Mouse (Mus musculus) myocyte (in vitro differentiated cells): Measurements from ENCODE around the gene Gstt1. TPM values are rescaled to one million over a fixed set of nuclear protein-coding genes. Genes with fewer than 3 reads are reported as not detected.
"Not testable (repeated sequence)": the region's sequence is repeated elsewhere in the genome, so short reads cannot be mapped to it uniquely, and the experiment has no call there.

ENCODE experiments used
- H3K27me3 ChIP-seq: one replicate; pipeline ENCODE4 v1.6.1; 2011; ENCODE audit not compliant: control insufficient read depth, insufficient read depth, insufficient read length
- H3K36me3 ChIP-seq: one replicate; pipeline ENCODE4 v1.6.1; 2011; ENCODE audit not compliant: control insufficient read depth, insufficient read depth
- H3K4me2 ChIP-seq: one replicate; pipeline ENCODE4 v1.6.1; 2011; ENCODE audit warnings: low read depth, control low read depth
- H3K4me3 ChIP-seq: one replicate; pipeline ENCODE4 v1.5.1; 2011; ENCODE audit warnings: mild to moderate bottlenecking, control low read depth, moderate library complexity
- H3K79me2 ChIP-seq: one replicate; pipeline ENCODE4 v1.6.1; 2011; ENCODE audit not compliant: control insufficient read depth, insufficient read depth
- H3ac ChIP-seq: one replicate; pipeline ENCODE4 v1.6.1; 2011; ENCODE audit not compliant: control insufficient read depth, insufficient read length
- CEBPB ChIP-seq: IDR thresholded peaks from 2 replicates; pipeline ENCODE4 v1.6.1; 2011; ENCODE audit warnings: mild to moderate bottlenecking, moderate library complexity; ENCODE audit not compliant: poor library complexity, insufficient read depth, severe bottlenecking
- E2F4 ChIP-seq: IDR thresholded peaks from one replicate; pipeline ENCODE4 v1.6.1; 2011; ENCODE audit warnings: mild to moderate bottlenecking, control low read depth, moderate library complexity; ENCODE audit not compliant: insufficient read depth
- MAX ChIP-seq: IDR thresholded peaks from one replicate; pipeline ENCODE4 v1.6.1; 2011; ENCODE audit warnings: low read depth, mild to moderate bottlenecking, control low read depth
- MYOD1 ChIP-seq, 3 experiments: IDR thresholded peaks; one replicate each; pipeline ENCODE4 v1.6.1; 2011; ENCODE audit warnings: control low read depth in 2 of 3, low read depth in 2 of 3, mild to moderate bottlenecking in 2 of 3, moderate library complexity in 1 of 3; ENCODE audit not compliant: insufficient read length in 2 of 3, control insufficient read depth in 1 of 3
- MYOG ChIP-seq, 3 experiments: IDR thresholded peaks; one replicate each; pipeline ENCODE4 v1.6.1; 2011; ENCODE audit warnings: control low read depth in 2 of 3, low read depth in 2 of 3, mild to moderate bottlenecking in 2 of 3; ENCODE audit not compliant: insufficient read length in 2 of 3, control insufficient read depth in 1 of 3, insufficient read depth in 1 of 3
- POLR2A ChIP-seq: IDR thresholded peaks from one replicate; pipeline ENCODE4 v1.6.1; 2011; ENCODE audit warnings: low read depth, mild to moderate bottlenecking, control low read depth, moderate library complexity; ENCODE audit not compliant: insufficient read length
- POLR2AphosphoS2 ChIP-seq: IDR thresholded peaks from one replicate; pipeline ENCODE4 v1.6.1; 2011; ENCODE audit warnings: low read depth, control low read depth; ENCODE audit not compliant: insufficient read length
- REST ChIP-seq: IDR thresholded peaks from one replicate; pipeline ENCODE4 v1.6.1; 2011; ENCODE audit warnings: mild to moderate bottlenecking, control low read depth, moderate library complexity; ENCODE audit not compliant: insufficient read depth, insufficient read length
- SRF ChIP-seq: IDR thresholded peaks from one replicate; pipeline ENCODE4 v1.6.1; 2011; ENCODE audit warnings: low read depth; ENCODE audit not compliant: control insufficient read depth, insufficient read length
- TCF12 ChIP-seq: IDR thresholded peaks from one replicate; pipeline ENCODE4 v1.6.1; 2011; ENCODE audit warnings: mild to moderate bottlenecking, control low read depth; ENCODE audit not compliant: poor library complexity, insufficient read depth, severe bottlenecking
- TCF3 ChIP-seq: IDR thresholded peaks from one replicate; pipeline ENCODE4 v1.6.1; 2011; ENCODE audit warnings: low read depth, control low read depth; ENCODE audit not compliant: insufficient read length
- USF1 ChIP-seq: IDR thresholded peaks from one replicate; pipeline ENCODE4 v1.6.1; 2011; ENCODE audit warnings: low read depth, mild to moderate bottlenecking, control low read depth, moderate library complexity
- polyA plus RNA-seq: library from polyadenylated mRNA; unstranded; fragments of >200 nt; fragmentation: generic; extraction: Trizol; gene quantifications from one replicate; pipeline ENCODE4 v1.2.1, GENCODE M21; 2012; ENCODE audit warnings: missing spikeins

The Gstt1 gene
- polyA plus RNA-seq = 1.3 TPM

DNA sequence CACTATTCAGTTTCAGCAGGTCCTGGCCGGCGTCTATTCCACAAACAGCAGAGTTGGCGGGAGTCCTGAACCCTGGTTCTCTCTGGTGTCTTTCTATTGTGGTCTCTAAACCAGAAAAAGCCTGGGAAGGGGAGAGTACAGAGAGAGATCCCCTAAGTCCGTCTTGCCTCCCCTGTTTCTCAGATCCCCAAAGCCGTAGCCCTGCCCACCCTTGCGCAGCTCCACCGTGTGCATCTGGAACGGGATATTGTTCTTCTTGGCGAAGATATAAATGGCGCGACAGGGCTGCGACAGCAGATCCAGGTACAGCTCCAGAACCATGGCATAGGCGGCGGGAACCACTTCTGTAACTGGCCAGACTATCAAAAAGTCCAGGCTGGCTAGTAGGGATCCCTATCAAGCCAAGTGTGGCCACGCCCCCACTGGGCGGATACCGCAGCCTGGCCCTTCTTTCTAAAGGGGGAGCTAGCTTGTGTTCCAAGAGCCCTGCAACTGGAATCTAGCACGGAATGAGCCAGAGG lies at the start of gene Gstt1:
TSS of gene Gstt1 (minus strand) at position 409 of the 521 bp plus-strand sequence.
- Histone ChIP-seq H3K79me2 (no peaks in the 10 kb centered on the region), H3K27me3 (peaks cover 14% of the 10 kb centered on the region), H3ac (no peak within 1 kb of the TSS), H3K4me3 (peak within 1 kb of the TSS; percentile 21), H3K36me3 (no peaks in the 10 kb centered on the region), H3K4me2 (peak within 1 kb of the TSS; percentile 91)
- TF ChIP-seq E2F4 (no peak), MYOD1 (IDR thresholded peaks at IDR 0.05; ENCODE audit: control insufficient read depth in 1 of 3, insufficient read length in 2 of 3, low read depth in 2 of 3) (no peak), MYOG (IDR thresholded peaks at IDR 0.05; ENCODE audit: control insufficient read depth in 1 of 3, insufficient read depth in 1 of 3, insufficient read length in 2 of 3, low read depth in 2 of 3) (no peak), POLR2AphosphoS2 (no peak), TCF3 (no peak), POLR2A (no peak), TCF12 (no peak), MAX (no peak)

DNA sequence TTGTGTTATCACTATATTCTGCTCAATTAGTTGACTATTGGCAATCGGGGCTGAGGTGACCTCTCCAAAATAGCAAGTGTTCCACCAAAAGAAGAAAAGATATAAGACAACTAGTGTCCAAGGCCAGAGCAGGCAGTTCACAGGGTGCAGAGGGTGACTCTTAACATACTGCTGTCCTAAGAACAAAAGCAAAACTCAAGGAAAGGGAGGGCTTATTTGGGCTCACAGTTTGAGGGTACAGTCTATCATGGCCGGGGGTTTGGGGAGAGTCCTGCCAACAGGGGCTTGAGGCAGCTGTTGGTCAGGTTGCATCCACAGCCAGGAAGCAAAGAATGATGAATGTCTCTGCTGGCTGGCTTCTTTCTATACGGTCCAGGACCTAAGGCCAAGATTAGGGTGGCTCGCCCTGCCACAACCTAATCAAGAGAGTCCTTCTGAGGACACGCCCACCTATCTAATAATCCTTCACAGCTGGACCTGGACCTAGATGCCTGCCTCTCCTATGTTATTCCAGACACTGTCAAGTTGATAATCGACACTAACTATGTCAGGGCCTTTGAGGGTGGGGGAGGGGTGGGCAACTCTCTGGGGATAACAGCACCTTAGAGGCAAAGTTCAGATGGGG lies 47.0 kb upstream of the Gstt1 start:
- H3K4me2 ChIP-seq = no peak overlapping the region
- no peaks in the 10 kb centered on the region for H3K36me3 ChIP-seq
- TF ChIP-seq SRF (no peak), POLR2A (no peak), REST (no peak), TCF3 (no peak), POLR2AphosphoS2 (no peak), MYOD1 (IDR thresholded peaks at IDR 0.05; ENCODE audit: control insufficient read depth in 1 of 3, insufficient read length in 2 of 3, low read depth in 2 of 3) (no peak), MYOG (IDR thresholded peaks at IDR 0.05; ENCODE audit: control insufficient read depth in 1 of 3, insufficient read depth in 1 of 3, insufficient read length in 2 of 3, low read depth in 2 of 3) (no peak), MAX (no peak), E2F4 (no peak), TCF12 (no peak), USF1 (no peak)
- no peak overlapping the region for H3K4me3 ChIP-seq
- no peak overlapping the region for H3ac ChIP-seq
- H3K27me3 ChIP-seq = no peaks in the 10 kb centered on the region
- no peaks in the 10 kb centered on the region for H3K79me2 ChIP-seq

DNA sequence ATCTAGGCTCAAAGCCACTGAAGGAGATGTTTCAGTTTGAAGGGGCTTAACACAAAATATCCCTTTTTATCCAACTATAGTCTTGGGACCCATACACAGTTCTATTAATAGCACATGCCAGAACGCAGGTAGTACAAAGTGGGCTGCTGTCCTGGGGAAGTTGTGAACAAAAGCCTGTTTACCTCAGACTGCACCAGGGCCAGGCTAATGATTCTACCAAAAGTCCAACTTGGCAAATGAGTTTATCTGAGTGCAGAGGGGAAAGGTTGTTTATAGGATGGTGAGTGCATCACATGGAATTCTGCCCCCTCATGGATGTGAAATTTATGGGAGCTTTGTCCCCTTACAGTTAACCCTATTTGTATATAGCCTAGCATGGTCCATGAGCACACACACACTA lies 46.4 kb upstream of the Gstt1 start:
- no peaks in the 10 kb centered on the region for H3K36me3 ChIP-seq
- H3K4me3 ChIP-seq = no peak overlapping the region
- TF ChIP-seq CEBPB (no peak), USF1 (no peak), POLR2A (no peak), POLR2AphosphoS2 (no peak), TCF12 (no peak), MAX (no peak), MYOD1 (IDR thresholded peaks at IDR 0.05; ENCODE audit: control insufficient read depth in 1 of 3, insufficient read length in 2 of 3, low read depth in 2 of 3) (no peak), E2F4 (no peak), MYOG (IDR thresholded peaks at IDR 0.05; ENCODE audit: control insufficient read depth in 1 of 3, insufficient read depth in 1 of 3, insufficient read length in 2 of 3, low read depth in 2 of 3) (no peak), TCF3 (no peak), SRF (no peak), REST (no peak)
- no peaks in the 10 kb centered on the region for H3K79me2 ChIP-seq
- no peak overlapping the region for H3ac ChIP-seq
- no peaks in the 10 kb centered on the region for H3K27me3 ChIP-seq
- H3K4me2 ChIP-seq = no peak overlapping the region

DNA sequence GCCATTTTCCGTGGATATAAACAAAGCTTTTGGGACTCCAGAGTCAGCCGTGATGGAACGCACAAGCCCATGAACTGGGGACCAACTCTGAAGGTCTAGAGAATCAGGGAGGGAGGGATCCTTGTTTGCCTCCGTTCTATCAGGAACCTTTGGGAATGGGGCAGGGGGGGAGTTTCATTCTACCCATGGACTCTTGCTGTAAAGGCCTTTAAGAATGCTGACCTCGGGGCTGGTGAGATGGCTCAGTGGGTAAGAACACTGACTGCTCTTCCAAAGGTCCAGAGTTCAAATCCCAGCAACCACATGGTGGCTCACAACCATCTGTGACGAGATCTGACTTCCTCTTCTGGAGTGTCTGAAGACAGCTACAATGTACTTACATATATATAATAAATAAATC lies 45.5 kb upstream of the Gstt1 start:
- H3K4me2 ChIP-seq, H3K4me3 ChIP-seq, H3ac ChIP-seq, H3K36me3 ChIP-seq, H3K79me2 ChIP-seq, H3K27me3 ChIP-seq: not testable (repeated sequence)

DNA sequence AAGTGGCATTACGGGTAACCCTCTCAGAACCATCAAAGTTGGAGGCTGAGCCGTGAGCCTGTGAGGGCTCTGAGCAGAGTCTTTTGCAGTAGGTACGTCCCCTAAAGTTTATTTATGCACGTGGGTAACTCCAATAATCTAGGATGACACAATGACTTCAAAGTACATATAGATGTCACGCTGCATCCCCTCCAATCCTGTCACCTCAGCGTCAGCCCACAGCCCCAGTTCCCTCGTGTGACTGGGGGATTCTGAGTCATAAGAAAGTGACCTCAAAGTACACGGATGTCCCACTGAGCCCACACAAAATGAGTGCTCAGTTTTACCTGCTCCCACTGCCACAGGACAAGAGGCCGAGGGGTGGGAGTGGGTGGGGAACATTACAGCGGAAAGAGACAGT lies 40.7 kb upstream of the Gstt1 start:
- no peak overlapping the region for H3ac ChIP-seq
- H3K36me3 ChIP-seq = no peaks in the 10 kb centered on the region
- H3K79me2 ChIP-seq = no peaks in the 10 kb centered on the region
- H3K27me3 ChIP-seq = no peaks in the 10 kb centered on the region
- no peak overlapping the region for H3K4me2 ChIP-seq
- no peak overlapping the region for H3K4me3 ChIP-seq
- TF ChIP-seq SRF (no peak), REST (no peak), CEBPB (no peak), MYOG (IDR thresholded peaks at IDR 0.05; ENCODE audit: control insufficient read depth in 1 of 3, insufficient read depth in 1 of 3, insufficient read length in 2 of 3, low read depth in 2 of 3) (no peak), MAX (no peak)
